Mouse (Mus musculus): Measurements from ENCODE around the gene Gm21874.
"Not testable (repeated sequence)": the region's sequence is repeated elsewhere in the genome, so short reads cannot be mapped to it uniquely, and the experiment has no call there.

The Gm21874 gene

DNA sequence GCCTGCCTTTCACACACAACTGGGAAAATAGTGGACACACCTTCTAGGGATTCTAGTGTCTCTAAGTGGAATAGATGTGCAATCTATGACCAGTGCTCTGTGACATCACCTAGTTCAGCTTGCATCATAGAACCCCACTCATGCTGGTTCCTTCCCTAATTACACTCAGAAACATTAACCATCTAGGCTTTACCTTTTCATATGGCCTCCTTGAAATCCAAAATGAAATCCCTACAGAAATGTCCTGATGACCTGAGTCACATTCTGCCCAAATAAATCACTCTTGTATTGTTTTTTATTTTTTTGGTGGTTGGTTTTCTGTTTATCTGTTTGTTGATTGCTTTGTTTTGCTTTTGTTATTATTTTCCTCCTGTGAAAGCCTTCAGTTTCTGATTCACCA is at the start of gene Gm21874:
Gm21874 (minus strand) TSS at position 101 of the 400 bp plus-strand sequence.
- in situ Hi-C loops (cut with MboI) = not testable (repeated sequence)
